Mouse (Mus musculus) stomach, embryonic 16.5 days (tissue): ENCODE results near the gene Ccdc162. TPM values are rescaled to one million over a fixed set of nuclear protein-coding genes. Genes with fewer than 3 reads are reported as not detected.

Source experiments
- ATAC-seq: fragments of 200-750 bp; cut with Nextera tagmentation; 2 replicates; pipeline ENCODE4 v1.8.0; 2017; ENCODE audit warnings: moderate number of reproducible peaks, moderate TSS enrichment; ENCODE audit not compliant: insufficient read depth, low FRiP score
- H3K27ac ChIP-seq: fragments of 300-500 bp; sonication (generic); 2 replicates; pipeline ENCODE4 v1.5.1; 2014; ENCODE audit warnings: low read length
- H3K27me3 ChIP-seq: fragments of 300-500 bp; sonication (generic); 2 replicates; pipeline ENCODE4 v1.6.1; 2014; ENCODE audit warnings: low read length, control low read depth, mixed read lengths; ENCODE audit not compliant: control insufficient read depth, insufficient read depth
- H3K36me3 ChIP-seq: fragments of 300-500 bp; sonication (generic); 2 replicates; pipeline ENCODE4 v1.6.1; 2014; ENCODE audit warnings: low read length; ENCODE audit not compliant: control insufficient read depth, insufficient read depth
- H3K4me1 ChIP-seq: fragments of 300-500 bp; sonication (generic); 2 replicates; pipeline ENCODE4 v1.6.1; 2014; ENCODE audit warnings: low read length, control low read depth, mixed read lengths; ENCODE audit not compliant: control insufficient read depth, insufficient read depth
- H3K4me2 ChIP-seq: fragments of 300-500 bp; sonication (generic); 2 replicates; pipeline ENCODE4 v1.6.1; 2014; ENCODE audit warnings: low read depth, low read length, mixed read lengths
- H3K4me3 ChIP-seq: fragments of 300-500 bp; sonication (generic); replicated peaks from 2 replicates; pipeline ENCODE4 v1.5.1; 2014; ENCODE audit warnings: mild to moderate bottlenecking, low read length
- H3K9ac ChIP-seq: fragments of 300-500 bp; sonication (generic); 2 replicates; pipeline ENCODE4 v1.6.1; 2014; ENCODE audit warnings: low read length
- H3K9me3 ChIP-seq: fragments of 300-500 bp; sonication (generic); replicated peaks from 2 replicates; pipeline ENCODE4 v1.6.1; 2016; ENCODE audit warnings: low read length, control low read depth; ENCODE audit not compliant: control insufficient read depth
- WGBS: fragments of 180-500 bp; shearing (Covaris S2); extraction: QIAGEN DNeasy Blood & Tissue Kit; methylation state at CpG from one replicate; pipeline ENCODE4 v1.1.7; 2014; 5-methylcytosine and 5-hydroxymethylcytosine counted together
- polyA plus RNA-seq: library from polyadenylated mRNA; unstranded; fragments of >200 nt; fragmentation: Nextera tagmentation; extraction: Ambion mirVana; gene quantifications from 2 replicates; pipeline ENCODE4 v1.2.1, GENCODE M21; 2015

The Ccdc162 gene
- polyA plus RNA-seq, 1 experiment from 2014 or later: 1.0 TPM

GRCm38 (mm10) chr10:41632062-41632461 is 84.4 kb downstream of the Ccdc162 start:
- WGBS: 94% methylated on average over 1 of the region's 1 CpGs
- Histone ChIP-seq H3K4me3 (no peak overlapping the region), H3K36me3 (no peaks in the 10 kb centered on the region), H3K27ac (no peak overlapping the region), H3K9ac (no peak overlapping the region), H3K4me1 (no peaks in the 10 kb centered on the region), H3K4me2 (no peak overlapping the region), H3K27me3 (no peaks in the 10 kb centered on the region), H3K9me3 (no peaks in the 10 kb centered on the region)
- ATAC-seq: no peak

GRCm38 (mm10) chr10:41626996-41627395 is 89.4 kb downstream of the Ccdc162 start:
- Histone ChIP-seq H3K4me2 (no peak overlapping the region), H3K27me3 (no peaks in the 10 kb centered on the region), H3K27ac (no peak overlapping the region), H3K9me3 (no peaks in the 10 kb centered on the region), H3K4me1 (no peaks in the 10 kb centered on the region), H3K36me3 (no peaks in the 10 kb centered on the region), H3K9ac (no peak overlapping the region), H3K4me3 (no peak overlapping the region)
- no peak for ATAC-seq
- 77% methylated on average over 3 of the region's 3 CpGs for WGBS

GRCm38 (mm10) chr10:41619988-41620387 is 96.4 kb downstream of the Ccdc162 start:
- WGBS: 95% methylated on average over 2 of the region's 2 CpGs
- Histone ChIP-seq H3K27me3 (no peaks in the 10 kb centered on the region), H3K4me3 (no peak overlapping the region), H3K4me2 (no peak overlapping the region), H3K4me1 (no peaks in the 10 kb centered on the region), H3K27ac (no peak overlapping the region), H3K9ac (no peak overlapping the region), H3K9me3 (no peaks in the 10 kb centered on the region), H3K36me3 (no peaks in the 10 kb centered on the region)
- no peak for ATAC-seq

- WGBS: 83% methylated on average over 4 of the region's 4 CpGs
Measured at GRCm38 (mm10) chr10:41615487-41615886, 100.9 kb downstream of the Ccdc162 start.

GRCm38 (mm10) chr10:41611941-41612340 is 104.5 kb downstream of the Ccdc162 start:
- ATAC-seq: no peak
- Histone ChIP-seq H3K9ac (no peak overlapping the region), H3K27ac (no peak overlapping the region), H3K4me1 (no peaks in the 10 kb centered on the region), H3K9me3 (no peaks in the 10 kb centered on the region), H3K27me3 (no peaks in the 10 kb centered on the region), H3K4me3 (no peak overlapping the region), H3K4me2 (no peak overlapping the region), H3K36me3 (no peaks in the 10 kb centered on the region)
- WGBS: 75% methylated on average over 5 of the region's 5 CpGs

More at GRCm38 (mm10) chr10:41615487-41615886, 100.9 kb downstream of the Ccdc162 start:
- Histone ChIP-seq H3K27ac (no peak overlapping the region), H3K4me1 (no peaks in the 10 kb centered on the region), H3K9me3 (no peaks in the 10 kb centered on the region), H3K4me3 (no peak overlapping the region), H3K4me2 (no peak overlapping the region), H3K27me3 (no peaks in the 10 kb centered on the region), H3K36me3 (no peaks in the 10 kb centered on the region), H3K9ac (no peak overlapping the region)
- no peak for ATAC-seq

DNA sequence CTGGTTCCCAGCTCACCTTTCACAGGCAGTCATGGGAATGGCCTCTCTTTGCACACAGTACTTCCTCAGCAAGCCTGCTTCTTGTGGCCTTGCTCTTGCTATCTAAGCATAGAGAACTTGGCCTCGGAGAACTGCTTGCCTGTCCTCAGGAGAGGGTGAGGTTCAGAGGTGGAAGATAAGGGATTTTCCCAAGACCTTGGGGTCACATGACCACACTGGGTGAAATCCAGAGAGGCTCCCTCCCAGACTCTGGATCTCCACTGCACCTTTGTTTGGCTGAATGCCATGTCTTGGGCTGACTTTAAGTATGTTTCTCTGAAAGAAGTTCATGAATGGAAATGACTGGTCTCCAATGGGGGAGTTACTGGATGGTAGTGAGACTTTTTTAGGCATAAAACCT is 107.0 kb downstream of the Ccdc162 start:
- H3K9me3 ChIP-seq: no peaks in the 10 kb centered on the region
- no peaks in the 10 kb centered on the region for H3K27me3 ChIP-seq
- H3K4me2 ChIP-seq: no peak overlapping the region
- H3K27ac ChIP-seq: no peak overlapping the region
- H3K9ac ChIP-seq: no peak overlapping the region
- peaks cover 5% of the 10 kb centered on the region; the same call in 1 of the 2 replicates for H3K4me1 ChIP-seq
- no peak overlapping the region for H3K4me3 ChIP-seq
- peak; percentile 78 for ATAC-seq
- no peaks in the 10 kb centered on the region for H3K36me3 ChIP-seq
- 50% methylated on average over 1 of the region's 1 CpGs for WGBS

GRCm38 (mm10) chr10:41608485-41608884 is 107.9 kb downstream of the Ccdc162 start:
- Histone ChIP-seq H3K4me3 (no peak overlapping the region), H3K27me3 (no peaks in the 10 kb centered on the region), H3K4me2 (no peak overlapping the region), H3K4me1 (peaks cover 5% of the 10 kb centered on the region; the same call in 1 of the 2 replicates), H3K27ac (no peak overlapping the region), H3K36me3 (no peaks in the 10 kb centered on the region), H3K9me3 (no peaks in the 10 kb centered on the region), H3K9ac (no peak overlapping the region)
- ATAC-seq: no peak
- 81% methylated on average over 3 of the region's 3 CpGs for WGBS

DNA sequence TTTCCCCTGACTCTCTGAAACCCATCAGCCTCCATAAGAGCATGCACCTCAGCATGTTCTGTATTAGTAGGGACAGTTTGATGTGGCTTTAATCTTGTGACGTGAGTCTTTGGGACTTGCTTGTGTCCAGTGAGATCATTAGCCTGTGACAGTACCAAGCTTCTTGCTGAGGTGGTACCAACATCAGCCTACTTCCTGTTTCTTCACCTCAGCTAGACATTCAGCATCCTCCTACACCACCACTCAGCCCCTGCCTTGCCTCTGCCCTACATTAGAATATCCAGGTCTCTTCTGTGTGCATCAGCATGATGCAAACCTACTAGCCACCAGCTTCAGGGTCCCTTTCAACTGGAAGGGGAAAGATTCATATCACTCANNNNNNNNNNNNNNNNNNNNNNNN is 113.8 kb downstream of the Ccdc162 start:
- Histone ChIP-seq H3K4me2 (no peak overlapping the region), H3K27ac (no peak overlapping the region), H3K27me3 (no peaks in the 10 kb centered on the region), H3K4me3 (no peak overlapping the region), H3K9me3 (no peaks in the 10 kb centered on the region), H3K36me3 (no peaks in the 10 kb centered on the region), H3K9ac (no peak overlapping the region), H3K4me1 (peaks cover 5% of the 10 kb centered on the region; the same call in 1 of the 2 replicates)
- no peak for ATAC-seq
- WGBS: 79% methylated on average over 1 of the region's 1 CpGs

DNA sequence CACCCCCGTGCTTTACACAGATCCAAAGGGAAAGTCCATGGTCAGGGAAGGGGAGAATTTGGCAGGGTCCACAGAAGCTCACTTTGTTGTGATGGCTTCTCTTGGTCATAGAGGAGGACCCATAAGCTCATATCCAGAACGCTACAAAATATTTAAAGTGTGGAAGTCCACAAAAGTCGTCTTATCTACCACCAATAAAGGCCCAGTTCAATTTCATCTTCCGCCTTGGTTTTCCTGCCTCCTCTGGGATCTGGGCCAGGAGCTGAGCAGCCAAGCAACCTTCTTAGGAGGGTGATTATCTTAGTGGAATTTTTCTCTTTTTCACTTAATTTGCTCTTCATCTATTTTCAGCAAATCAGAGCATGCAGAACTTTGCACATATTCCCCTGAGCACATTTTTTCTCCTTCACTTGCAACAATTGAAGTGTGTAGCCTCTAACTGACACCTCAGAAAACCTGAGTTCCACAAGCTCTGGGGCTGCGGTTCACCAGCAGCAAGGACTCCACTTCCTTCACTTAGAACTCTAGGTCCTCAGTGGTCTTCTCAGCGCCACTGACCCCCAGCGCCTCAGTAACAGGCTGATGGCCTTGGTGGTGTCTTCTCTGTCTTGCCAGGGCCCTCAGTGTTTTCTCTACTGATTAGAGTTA is 114.4 kb downstream of the Ccdc162 start:
- Histone ChIP-seq H3K27me3 (no peaks in the 10 kb centered on the region), H3K4me2 (no peak overlapping the region), H3K9me3 (no peaks in the 10 kb centered on the region), H3K36me3 (no peaks in the 10 kb centered on the region), H3K27ac (no peak overlapping the region), H3K4me1 (peaks cover 5% of the 10 kb centered on the region; the same call in 1 of the 2 replicates), H3K9ac (no peak overlapping the region), H3K4me3 (no peak overlapping the region)
- no peak for ATAC-seq
- WGBS: 69% methylated on average over 7 of the region's 7 CpGs
